Mouse (Mus musculus): ENCODE data around the gene Plekhf1. TPM values are rescaled to one million over a fixed set of nuclear protein-coding genes. Genes with fewer than 3 reads are reported as not detected.
A peak's percentile ranks its signal among the peaks of the same experiment; 100 is the strongest.

Gene Plekhf1
- total RNA-seq, 2 experiments from 2014 or later = 2.4 to 4.3 TPM

- no peak for DNase-seq
Measured at GRCm38 (mm10) chr7:38218631-38219367, 9.0 kb downstream of the Plekhf1 start.

GRCm38 (mm10) chr7:38217417-38218171 lies 10.2 kb downstream of the Plekhf1 start:
- DNase-seq = peak; percentile 74 to 78

GRCm38 (mm10) chr7:38215697-38216096 lies 12.1 kb downstream of the Plekhf1 start:
- no peak for DNase-seq

- DNase-seq = no peak
Measured at GRCm38 (mm10) chr7:38215281-38215680, 12.5 kb downstream of the Plekhf1 start.

- no peak for DNase-seq
Measured at GRCm38 (mm10) chr7:38214473-38215214, 13.2 kb downstream of the Plekhf1 start.

GRCm38 (mm10) chr7:38212651-38213062 lies 15.2 kb downstream of the Plekhf1 start:
- no peak for DNase-seq

GRCm38 (mm10) chr7:38209478-38210152 lies 18.2 kb downstream of the Plekhf1 start:
- no peak for DNase-seq

GRCm38 (mm10) chr7:38208969-38209368 lies 18.8 kb downstream of the Plekhf1 start:
- no peak for DNase-seq

- no peak for DNase-seq
Measured at GRCm38 (mm10) chr7:38206564-38206963, 21.3 kb downstream of the Plekhf1 start.

GRCm38 (mm10) chr7:38205801-38206200 lies 22.0 kb downstream of the Plekhf1 start:
- no peak for DNase-seq

- no peak for DNase-seq
Measured at GRCm38 (mm10) chr7:38204314-38204713, 23.5 kb downstream of the Plekhf1 start.

GRCm38 (mm10) chr7:38201290-38201658 lies 26.5 kb downstream of the Plekhf1 start:
- no peak for DNase-seq

- DNase-seq = peak; percentile 86 to 87
Measured at GRCm38 (mm10) chr7:38200606-38201289, 27.1 kb downstream of the Plekhf1 start.

GRCm38 (mm10) chr7:38199907-38200605 lies 27.8 kb downstream of the Plekhf1 start:
- DNase-seq = no peak

- no peak for DNase-seq
Measured at GRCm38 (mm10) chr7:38191571-38191970, 36.2 kb downstream of the Plekhf1 start.

- no peak for DNase-seq
Measured at GRCm38 (mm10) chr7:38191146-38191545, 36.7 kb downstream of the Plekhf1 start.

GRCm38 (mm10) chr7:38190056-38190835 lies 37.6 kb downstream of the Plekhf1 start:
- no peak for DNase-seq

GRCm38 (mm10) chr7:38189136-38189982 lies 38.5 kb downstream of the Plekhf1 start:
- DNase-seq = no peak

- no peak for DNase-seq
Measured at GRCm38 (mm10) chr7:38188281-38189075, 39.3 kb downstream of the Plekhf1 start.
